Mouse (Mus musculus) MEL (cell line): ENCODE data around the gene Hist4h4. TPM values are rescaled to one million over a fixed set of nuclear protein-coding genes. Genes with fewer than 3 reads are reported as not detected.

Experiments
- DNase-seq: peaks from one replicate; pipeline ENCODE4 v3.0.0; 2011; ENCODE audit warnings: low read depth, low spot score
- H3K27ac ChIP-seq: 2 replicates; pipeline ENCODE4 v1.5.1; 2012; ENCODE audit warnings: low read depth, mild to moderate bottlenecking, control low read depth, low read length, moderate library complexity; ENCODE audit not compliant: control insufficient read depth
- H3K27me3 ChIP-seq, 2 experiments: fragments of 150-350 bp in 1 of 2; sonication (generic) in 1 of 2; 2 replicates each; pipeline ENCODE4 v1.6.1; 2012; ENCODE audit warnings: low read length in 2 of 2, mild to moderate bottlenecking in 2 of 2, improper control_type of control experiment in 1 of 2, moderate library complexity in 1 of 2; ENCODE audit not compliant: insufficient read depth in 2 of 2, control insufficient read depth in 1 of 2
- H3K36me3 ChIP-seq, 2 experiments: 2 replicates each; pipeline ENCODE4 v1.6.1; 2012 to 2014; ENCODE audit warnings: low read length in 2 of 2, improper control_type of control experiment in 1 of 2, inconsistent platforms in 1 of 2, mild to moderate bottlenecking in 1 of 2; ENCODE audit not compliant: insufficient read depth in 2 of 2, control insufficient read depth in 1 of 2
- H3K4me1 ChIP-seq, 2 experiments: fragments of 150-350 bp in 1 of 2; sonication (generic) in 1 of 2; 2 replicates each; pipeline ENCODE4 v1.6.1; 2012; ENCODE audit warnings: low read length in 2 of 2, improper control_type of control experiment in 1 of 2, mild to moderate bottlenecking in 1 of 2; ENCODE audit not compliant: insufficient read depth in 2 of 2, control insufficient read depth in 1 of 2
- H3K4me3 ChIP-seq, 2 experiments: fragments of 150-350 bp in 1 of 2; sonication (generic) in 1 of 2; 2 replicates each; pipeline ENCODE4 v1.5.1; 2012; ENCODE audit warnings: low read depth in 2 of 2, low read length in 2 of 2, mild to moderate bottlenecking in 2 of 2, moderate library complexity in 2 of 2, control low read depth in 1 of 2, improper control_type of control experiment in 1 of 2; ENCODE audit not compliant: control insufficient read depth in 1 of 2, insufficient read depth in 1 of 2
- H3K79me2 ChIP-seq: 2 replicates; pipeline ENCODE4 v1.6.1; 2012; ENCODE audit warnings: mild to moderate bottlenecking, low read length, moderate library complexity; ENCODE audit not compliant: control insufficient read depth, poor library complexity, insufficient read depth
- H3K9ac ChIP-seq: 2 replicates; pipeline ENCODE4 v1.6.1; 2012; ENCODE audit warnings: low read depth, mild to moderate bottlenecking, control low read depth, low read length, moderate library complexity; ENCODE audit not compliant: control insufficient read depth, poor library complexity, severe bottlenecking
- H3K9me3 ChIP-seq: fragments of 150-350 bp; sonication (generic); replicated peaks from 2 replicates; pipeline ENCODE4 v1.6.1; 2012; ENCODE audit warnings: mild to moderate bottlenecking, low read length, improper control_type of control experiment, moderate library complexity; ENCODE audit not compliant: insufficient read depth
- CTCF ChIP-seq, 3 experiments: IDR thresholded peaks in 2 of 3; conservative IDR thresholded peaks in 1 of 3; 2 replicates each; pipeline ENCODE4 v1.5.1; 2011 to 2012; ENCODE audit warnings: low read length in 3 of 3, low read depth in 2 of 3, mild to moderate bottlenecking in 2 of 3, improper control_type of control experiment in 1 of 3, inconsistent platforms in 1 of 3, mixed read lengths in 1 of 3, moderate library complexity in 1 of 3; ENCODE audit not compliant: control insufficient read depth in 1 of 3, insufficient read depth in 1 of 3, poor library complexity in 1 of 3, severe bottlenecking in 1 of 3
- HCFC1 ChIP-seq: IDR thresholded peaks from 2 replicates; pipeline ENCODE4 v1.6.1; 2012; ENCODE audit warnings: low read depth, mild to moderate bottlenecking, inconsistent platforms, low read length, improper control_type of control experiment, moderate library complexity
- JUND ChIP-seq: IDR thresholded peaks from 2 replicates; pipeline ENCODE4 v1.6.1; 2011; ENCODE audit warnings: low read depth, mild to moderate bottlenecking, improper control_type of control experiment, low read length
- MXI1 ChIP-seq: IDR thresholded peaks from 2 replicates; pipeline ENCODE4 v1.6.1; 2011; ENCODE audit warnings: mild to moderate bottlenecking, low read depth, low read length, improper control_type of control experiment
- MYC ChIP-seq: IDR thresholded peaks from 2 replicates; pipeline ENCODE4 v1.6.1; 2011; ENCODE audit warnings: low read depth, mild to moderate bottlenecking, low read length, improper control_type of control experiment, moderate library complexity
- NRF1 ChIP-seq: IDR thresholded peaks from 2 replicates; pipeline ENCODE4 v1.6.1; 2014; ENCODE audit warnings: low read depth, mild to moderate bottlenecking, inconsistent platforms, low read length, improper control_type of control experiment, moderate library complexity; ENCODE audit not compliant: poor library complexity, insufficient read depth, severe bottlenecking
- POLR2AphosphoS2 ChIP-seq: IDR thresholded peaks from 2 replicates; pipeline ENCODE4 v1.6.1; 2011; ENCODE audit warnings: low read length, improper control_type of control experiment
- POLR2AphosphoS5 ChIP-seq: IDR thresholded peaks from 2 replicates; pipeline ENCODE4 v1.6.1; 2012; ENCODE audit warnings: low read depth, borderline replicate concordance, mild to moderate bottlenecking, inconsistent platforms, low read length, moderate library complexity, mixed read lengths
- TAL1 ChIP-seq: IDR thresholded peaks from 2 replicates; pipeline ENCODE4 v1.6.1; 2012; ENCODE audit warnings: mild to moderate bottlenecking, inconsistent platforms, low read length, moderate library complexity, mixed read lengths
- ZC3H11A ChIP-seq: IDR thresholded peaks from 2 replicates; pipeline ENCODE4 v1.6.1; 2012; ENCODE audit warnings: low read depth, mild to moderate bottlenecking, inconsistent platforms, low read length, improper control_type of control experiment
- ZKSCAN1 ChIP-seq: IDR thresholded peaks from 2 replicates; pipeline ENCODE4 v1.6.1; 2012; ENCODE audit warnings: low read depth, mild to moderate bottlenecking, inconsistent platforms, low read length, improper control_type of control experiment, moderate library complexity
- polyA plus RNA-seq, 2 experiments: library from polyadenylated mRNA; stranded (reverse) in 1 of 2; unstranded in 1 of 2; fragments of >175 nt in 1 of 2; fragments of >200 nt in 1 of 2; gene quantifications; 2 replicates each; pipeline versions ENCODE4 v1.2.1 to v1.2.4; 2012; ENCODE audit warnings: low replicate concordance in 2 of 2, low read depth in 1 of 2; ENCODE audit not compliant: insufficient read length in 2 of 2, insufficient read depth in 1 of 2, missing spikeins in 1 of 2
- total RNA-seq: library from RNA; depleted of rRNA; stranded (reverse); fragments of 300-350 nt; gene quantifications from 2 replicates; pipeline ENCODE4 v1.2.3, GENCODE M21; 2012

Gene Hist4h4
- total and polyA plus RNA-seq, 3 experiments: 1.1 to 306 TPM; not detected in 1

DNA sequence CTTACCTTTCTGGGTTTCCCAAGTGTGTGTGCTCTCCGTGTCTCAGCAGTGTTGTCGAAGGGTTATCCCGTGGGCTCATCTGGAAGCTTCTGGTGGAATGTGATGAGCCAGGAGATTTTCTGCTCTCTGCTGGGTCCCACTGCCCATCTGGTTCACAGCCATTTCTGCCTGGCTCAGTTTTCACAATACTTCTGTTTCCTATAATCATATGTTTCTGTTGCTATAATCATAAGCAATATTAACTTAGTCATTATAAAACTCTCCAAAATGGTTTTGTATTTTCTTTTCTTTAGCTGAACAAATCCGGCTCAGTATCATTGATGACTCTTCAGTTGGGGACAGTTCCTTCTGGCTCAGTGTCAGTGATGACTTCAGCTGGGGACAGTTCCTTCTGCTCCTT lies 31.1 kb upstream of the Hist4h4 start, which contains the start of gene Smco3:
Smco3 (minus strand) TSS at position 101 of the 400 bp plus-strand sequence.
- H3K79me2 ChIP-seq: no peaks in the 10 kb centered on the region
- peaks cover 1 to 3% of the 10 kb centered on the region in 2 experiments; a peak in 2 of 4 replicates for H3K27me3 ChIP-seq
- H3K9ac ChIP-seq: no peak within 1 kb of the TSS
- H3K36me3 ChIP-seq: no peaks in the 10 kb centered on the region
- no peaks in the 10 kb centered on the region for H3K4me1 ChIP-seq
- H3K9me3 ChIP-seq: no peaks in the 10 kb centered on the region
- H3K4me3 ChIP-seq: no peak within 1 kb of the TSS
- TF ChIP-seq CTCF (IDR thresholded peaks at IDR 0.05 in 2 of 3, conservative IDR thresholded peaks at IDR 0.05 in 1 of 3; ENCODE audit: control insufficient read depth in 1 of 3, insufficient read depth in 1 of 3, low read depth in 2 of 3, low read length in 3 of 3, poor library complexity in 1 of 3, severe bottlenecking in 1 of 3) (no peak), ZKSCAN1 (no peak), NRF1 (no peak), POLR2AphosphoS5 (no peak), POLR2AphosphoS2 (no peak), MXI1 (no peak), JUND (no peak), ZC3H11A (no peak), MYC (no peak)
- no peak for DNase-seq
- no peak within 1 kb of the TSS for H3K27ac ChIP-seq

GRCm38 (mm10) chr6:136831712-136832111 lies 27.5 kb upstream of the Hist4h4 start:
- H3K36me3 ChIP-seq: peaks cover 0 to 3% of the 10 kb centered on the region in 2 experiments; a peak in 1 of 4 replicates
- H3K4me1 ChIP-seq: peaks cover 3% of the 10 kb centered on the region in 2 experiments; a peak in 3 of 4 replicates
- TF ChIP-seq TAL1 (no peak), HCFC1 (peak; percentile 48; the same call in 1 of the 2 replicates)
- no peak overlapping the region for H3K27ac ChIP-seq
- H3K9ac ChIP-seq: no peak overlapping the region
- H3K27me3 ChIP-seq: peaks cover 1 to 3% of the 10 kb centered on the region in 2 experiments; a peak in 2 of 4 replicates
- H3K4me3 ChIP-seq: no peak overlapping the region
- DNase-seq: peak; percentile 39
- peaks cover 12% of the 10 kb centered on the region for H3K79me2 ChIP-seq
- no peaks in the 10 kb centered on the region for H3K9me3 ChIP-seq

GRCm38 (mm10) chr6:136828681-136829080 lies 24.5 kb upstream of the Hist4h4 start:
- TF ChIP-seq MXI1 (0 out of 2 replicates have a peak, but pooled peaks have one; percentile 11), JUND (no peak)
- Histone ChIP-seq H3K4me3 (peak overlapping the region; percentile 79), H3K27me3 (peaks cover 0 to 3% of the 10 kb centered on the region in 2 experiments; a peak in 1 of 4 replicates), H3K27ac (peak overlapping the region; percentile 99), H3K36me3 (peaks cover 11% of the 10 kb centered on the region in 2 experiments), H3K4me1 (peaks cover 3% of the 10 kb centered on the region in 2 experiments; a peak in 3 of 4 replicates), H3K9me3 (no peaks in the 10 kb centered on the region), H3K9ac (peak overlapping the region; percentile 98), H3K79me2 (peaks cover 22% of the 10 kb centered on the region)
- peak; percentile 55 for DNase-seq
